Mouse (Mus musculus) spleen, adult 2 months (tissue): ENCODE results near the gene Brd2. TPM values are rescaled to one million over a fixed set of nuclear protein-coding genes. Genes with fewer than 3 reads are reported as not detected.

Source experiments
- DNase-seq, 2 experiments: peaks; one replicate each; pipeline versions ENCODE4 v3.0.0 to v3.0.0-alpha.2; 2012 to 2021; ENCODE audit warnings: low spot score in 2 of 2, low read depth in 1 of 2
- H3K27ac ChIP-seq: fragments of 200-500 bp; 2 replicates; pipeline ENCODE4 v1.5.1; 2012; ENCODE audit warnings: low read length, inconsistent platforms; ENCODE audit not compliant: insufficient read depth
- H3K27me3 ChIP-seq: fragments of 200-500 bp; 2 replicates; pipeline ENCODE4 v1.6.1; 2012; ENCODE audit warnings: mild to moderate bottlenecking, moderate library complexity, low read length, inconsistent platforms; ENCODE audit not compliant: control insufficient read depth, insufficient read depth
- H3K36me3 ChIP-seq: fragments of 200-500 bp; 2 replicates; pipeline ENCODE4 v1.6.1; 2012; ENCODE audit warnings: mild to moderate bottlenecking, low read length, inconsistent platforms; ENCODE audit not compliant: control insufficient read depth, insufficient read depth
- H3K4me1 ChIP-seq: fragments of 200-500 bp; 2 replicates; pipeline ENCODE4 v1.6.1; 2011; ENCODE audit warnings: inconsistent platforms; ENCODE audit not compliant: control insufficient read depth, insufficient read depth, insufficient read length
- H3K4me3 ChIP-seq: fragments of 200-500 bp; 2 replicates; pipeline ENCODE4 v1.5.1; 2011; ENCODE audit warnings: mild to moderate bottlenecking, inconsistent platforms; ENCODE audit not compliant: insufficient read depth, insufficient read length; ENCODE audit errors: extremely low read depth
- CTCF ChIP-seq: fragments of 200-500 bp; IDR thresholded peaks from 2 replicates; pipeline ENCODE4 v1.5.1; 2011; ENCODE audit warnings: mild to moderate bottlenecking, inconsistent platforms; ENCODE audit not compliant: insufficient read depth, insufficient read length, insufficient replicate concordance; ENCODE audit errors: extremely low read depth
- POLR2A ChIP-seq: fragments of 200-500 bp; IDR thresholded peaks from 2 replicates; pipeline ENCODE4 v1.6.1; 2011; ENCODE audit warnings: low read depth, low read length, inconsistent platforms
- WGBS: fragments of 180-500 bp; shearing (Covaris S2); methylation state at CpG from one replicate; pipeline ENCODE4 v1.1.7; 2018; 5-methylcytosine and 5-hydroxymethylcytosine counted together
- polyA plus RNA-seq: library from polyadenylated mRNA; depleted of rRNA; stranded (reverse); fragments of >200 nt; gene quantifications from 2 replicates; pipeline ENCODE4 v1.2.3, GENCODE M21; 2012

Brd2 gene
- polyA plus RNA-seq, 1 experiment = 97.9 TPM

DNA sequence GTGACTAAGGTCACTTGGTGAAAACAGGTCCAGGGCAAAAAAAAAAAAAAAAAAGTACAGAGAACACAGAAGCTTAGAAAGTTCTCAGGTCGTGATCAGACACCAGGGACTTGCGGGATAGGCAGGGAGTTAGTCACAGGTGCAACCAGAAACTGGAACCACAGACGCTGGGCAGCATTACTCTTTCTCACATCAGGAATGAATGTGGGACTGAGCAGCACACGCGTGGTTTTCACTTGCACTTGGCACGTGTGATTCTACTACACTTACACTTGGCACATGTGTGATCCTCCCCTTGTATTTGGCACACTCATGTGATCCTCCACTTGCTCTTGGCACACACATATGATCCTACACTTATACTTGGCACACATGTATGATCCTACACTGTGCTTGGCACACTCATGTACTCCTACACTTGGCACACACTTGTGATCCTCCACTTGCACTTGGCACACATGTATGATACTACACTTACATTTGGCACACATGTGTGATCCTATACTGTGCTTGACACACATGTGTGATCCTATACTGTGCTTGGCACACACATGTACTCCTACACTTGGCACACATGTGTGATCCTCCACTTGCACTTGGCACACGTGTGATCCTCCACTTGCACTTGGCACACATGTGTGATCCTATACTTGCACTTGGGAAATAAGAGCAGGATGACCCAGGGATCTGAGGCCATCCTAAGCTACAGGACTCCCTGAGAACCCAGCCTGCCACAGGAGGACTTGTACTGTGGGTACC lies 15.1 kb downstream of the Brd2 start:
- H3K4me3 ChIP-seq = no peak overlapping the region
- 72% methylated on average over 7 of the region's 7 CpGs for WGBS
- TF ChIP-seq POLR2A (no peak), CTCF (no peak)

GRCm38 (mm10) chr17:34106555-34106954 lies 15.9 kb downstream of the Brd2 start:
- Histone ChIP-seq H3K27me3 (no peaks in the 10 kb centered on the region), H3K4me3 (no peak overlapping the region), H3K27ac (no peak overlapping the region), H3K36me3 (peaks cover 8% of the 10 kb centered on the region), H3K4me1 (peaks cover 12% of the 10 kb centered on the region; the same call in 1 of the 2 replicates)
- no peak for DNase-seq
- TF ChIP-seq CTCF = no peak
- no peak for TF ChIP-seq POLR2A
- 91% methylated on average over 7 of the region's 7 CpGs for WGBS

More for the DNA sequence above, 15.1 kb downstream of the Brd2 start:
- no peak for DNase-seq
- H3K27me3 ChIP-seq = no peaks in the 10 kb centered on the region
- H3K4me1 ChIP-seq = peaks cover 9% of the 10 kb centered on the region; the same call in 1 of the 2 replicates
- peaks cover 15% of the 10 kb centered on the region for H3K36me3 ChIP-seq
- no peak overlapping the region for H3K27ac ChIP-seq

GRCm38 (mm10) chr17:34104804-34105203 lies 17.6 kb downstream of the Brd2 start:
- Histone ChIP-seq H3K27me3 (no peaks in the 10 kb centered on the region), H3K36me3 (no peaks in the 10 kb centered on the region), H3K4me1 (peaks cover 16% of the 10 kb centered on the region; the same call in 1 of the 2 replicates), H3K27ac (no peak overlapping the region), H3K4me3 (no peak overlapping the region)
- 68% methylated on average over 9 of the region's 9 CpGs for WGBS
- no peak for TF ChIP-seq CTCF
- TF ChIP-seq POLR2A = no peak
- no peak for DNase-seq

DNA sequence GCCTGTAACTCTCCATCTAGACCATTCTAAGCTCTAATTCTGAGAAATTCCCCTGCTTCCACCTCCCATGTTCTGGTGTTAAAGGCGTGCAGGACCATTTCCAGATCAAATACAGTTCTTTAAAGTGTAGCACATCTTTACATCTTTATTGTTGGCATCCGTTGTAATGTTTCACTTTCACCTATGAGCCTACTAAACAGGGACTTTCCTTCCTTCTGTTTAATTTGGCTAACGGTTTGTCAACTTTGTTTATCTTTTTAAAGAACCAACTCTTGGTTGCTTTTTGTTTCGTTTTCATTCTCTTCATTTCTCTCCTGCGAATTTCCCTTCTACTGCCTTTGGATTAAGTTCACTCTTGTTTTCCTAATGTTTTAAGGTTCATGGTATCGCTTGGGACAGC lies 19.6 kb downstream of the Brd2 start:
- H3K27ac ChIP-seq = peak overlapping the region; percentile 97
- no peak for TF ChIP-seq CTCF
- no peak for TF ChIP-seq POLR2A
- peak overlapping the region; percentile 52 for H3K4me3 ChIP-seq
- no peaks in the 10 kb centered on the region for H3K36me3 ChIP-seq
- H3K4me1 ChIP-seq = peaks cover 16% of the 10 kb centered on the region; the same call in 1 of the 2 replicates
- no peak for DNase-seq
- 1% methylated on average over 6 of the region's 6 CpGs for WGBS
- no peaks in the 10 kb centered on the region for H3K27me3 ChIP-seq

DNA sequence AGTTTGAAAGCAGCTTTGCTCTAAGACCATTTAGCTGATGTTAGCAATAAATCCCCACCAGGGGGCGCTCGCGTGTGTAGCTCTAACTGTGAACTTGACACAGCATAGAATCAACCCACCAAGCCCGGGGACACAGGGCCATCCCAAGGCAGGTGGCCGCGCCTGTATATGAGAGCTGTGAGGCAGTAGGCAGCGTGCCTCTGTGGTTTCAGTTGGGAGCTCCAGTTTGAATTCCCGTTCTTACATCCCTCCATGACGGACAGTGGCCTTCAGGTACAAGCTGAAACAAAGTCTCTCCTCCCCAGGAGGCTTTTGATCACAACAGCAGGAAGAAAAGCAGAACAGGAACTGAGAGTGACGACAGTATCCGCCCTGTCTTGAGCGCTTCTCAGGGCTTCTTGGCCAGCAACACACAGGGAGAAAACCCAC lies 20.8 kb downstream of the Brd2 start:
- under 1% methylated on average over 12 of the region's 12 CpGs for WGBS
- Histone ChIP-seq H3K4me1 (peaks cover 16% of the 10 kb centered on the region; the same call in 1 of the 2 replicates), H3K36me3 (no peaks in the 10 kb centered on the region), H3K4me3 (peak overlapping the region; percentile 65), H3K27me3 (no peaks in the 10 kb centered on the region), H3K27ac (peak overlapping the region; percentile 97)
- peak; percentile 68; the same call in 1 of the 2 replicates for TF ChIP-seq CTCF
- peak; percentile 71; the same call in 1 of the 2 replicates for TF ChIP-seq POLR2A
- peak; percentile 91 to 93 for DNase-seq

- Histone ChIP-seq H3K4me1 (peaks cover 16% of the 10 kb centered on the region; the same call in 1 of the 2 replicates), H3K36me3 (no peaks in the 10 kb centered on the region), H3K4me3 (no peak overlapping the region; the same call in 1 of the 2 replicates), H3K27ac (peak overlapping the region; percentile 97), H3K27me3 (no peaks in the 10 kb centered on the region)
- WGBS = 21% methylated on average over 5 of the region's 5 CpGs
- DNase-seq = no peak
- TF ChIP-seq POLR2A = no peak
- no peak for TF ChIP-seq CTCF
Measured at GRCm38 (mm10) chr17:34101185-34101584, 21.2 kb downstream of the Brd2 start.

DNA sequence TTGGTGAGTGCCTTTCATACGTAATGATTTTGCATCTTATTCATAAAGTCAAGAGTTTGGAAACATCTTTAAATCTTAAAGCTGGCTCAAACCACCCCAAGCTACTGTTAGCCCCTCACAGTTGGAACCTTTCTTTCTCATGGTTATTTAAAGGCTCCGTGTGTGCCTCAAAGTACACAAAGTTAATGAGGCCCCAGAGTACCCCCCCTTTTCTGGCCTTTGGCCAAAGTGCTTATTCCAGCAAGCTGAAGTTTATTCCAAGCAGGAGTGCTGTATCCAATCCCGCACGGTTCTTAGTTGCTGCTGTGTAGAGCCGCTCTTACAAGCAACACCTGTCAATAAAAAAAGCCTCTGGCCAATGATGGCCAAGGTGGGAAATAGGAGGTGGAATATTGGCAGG lies 22.9 kb downstream of the Brd2 start:
- WGBS = 91% methylated on average over 5 of the region's 5 CpGs
- no peak for DNase-seq
- H3K4me1 ChIP-seq = peaks cover 19% of the 10 kb centered on the region; the same call in 1 of the 2 replicates

More for the DNA sequence above, 22.9 kb downstream of the Brd2 start:
- peaks cover 6% of the 10 kb centered on the region for H3K36me3 ChIP-seq
- no peak overlapping the region for H3K27ac ChIP-seq
- TF ChIP-seq CTCF (no peak), POLR2A (no peak)
- H3K4me3 ChIP-seq = no peak overlapping the region
- H3K27me3 ChIP-seq = no peaks in the 10 kb centered on the region
